Comparison of ENCODE assay signal across 26 mouse cellular contexts in genomic region chr2:129527916-129528315, GRCm38 (mm10). TPM values are rescaled to one million over a fixed set of nuclear protein-coding genes. Genes with fewer than 3 reads are reported as not detected.
"Had no signal": no experiment of that assay in that cellular context is flagged by ENCODE, and none has a peak within 500 bp of the region (broad histone marks: within the 10 kb centered on the region; RNA-seq: fewer than 3 reads in every experiment).

No protein-coding gene starts in this region.

- ATAC-seq: inflammation-experienced regulatory T-cells, adult 6 months; midbrain, embryonic 15.5 days had no signal

- H3K4me3 ChIP-seq: layer of hippocampus, adult 2 months; liver, embryonic 13.5 days; midbrain, embryonic 12.5 days; midbrain, embryonic 15.5 days; neural tube, embryonic 12.5 days; neural tube, embryonic 15.5 days had no signal

- H3K9me3 ChIP-seq: liver, embryonic 13.5 days; midbrain, embryonic 12.5 days; midbrain, embryonic 15.5 days; neural tube, embryonic 12.5 days; neural tube, embryonic 15.5 days had no signal

- H3K9ac ChIP-seq: liver, embryonic 13.5 days; midbrain, embryonic 12.5 days; midbrain, embryonic 15.5 days; neural tube, embryonic 12.5 days; neural tube, embryonic 15.5 days had no signal

- H3K27me3 ChIP-seq: liver, embryonic 13.5 days; midbrain, embryonic 15.5 days had no signal

- H3K4me1 ChIP-seq: midbrain, embryonic 15.5 days had no signal

- H3K4me2 ChIP-seq: liver, embryonic 13.5 days; midbrain, embryonic 12.5 days; midbrain, embryonic 15.5 days; neural tube, embryonic 12.5 days; neural tube, embryonic 15.5 days had no signal

- H3K36me3 ChIP-seq: liver, embryonic 13.5 days; midbrain, embryonic 12.5 days; midbrain, embryonic 15.5 days; neural tube, embryonic 12.5 days; neural tube, embryonic 15.5 days had no signal

- H3K27ac ChIP-seq: kidney, postnatal 0 days; layer of hippocampus, adult 2 months; liver, embryonic 13.5 days; macrophage; midbrain, embryonic 12.5 days; midbrain, embryonic 15.5 days; neural tube, embryonic 12.5 days; neural tube, embryonic 15.5 days had no signal

- DNase-seq: kidney, adult 2 months; kidney, postnatal 25 days; left cerebral cortex, postnatal 4 days; liver, embryonic 13.5 days; lung, adult 2 months; lung, postnatal 14 days; right cerebral cortex, adult 18-20 months; right cerebral cortex, postnatal 14 days; right cerebral cortex, postnatal 4 days; thymus, adult 18-20 months; thymus, postnatal 36 days had no signal

RNA-seq across cellular contexts. Expression of gene F830045P16Rik, which starts 8.5 kb away (rescaled TPM):
- total RNA-seq: liver, adult 2 months; megakaryocyte, adult 5-6 weeks had no signal
- polyA plus RNA-seq: inflammation-experienced regulatory T-cells, adult 6 months; kidney, adult 2 months; kidney, embryonic 14.5 days; kidney, postnatal 0 days; large intestine, adult 2 months; liver, adult 2 months; liver, embryonic 13.5 days; liver, embryonic 16.5 days; lung, adult 2 months; lung, embryonic 16.5 days; midbrain, embryonic 12.5 days; midbrain, embryonic 15.5 days; neural tube, embryonic 12.5 days; neural tube, embryonic 15.5 days; testis, adult 2 months had no signal
